Mouse (Mus musculus) limb, embryonic 15.5 days (tissue): ENCODE results near the gene Mrps14. TPM values are rescaled to one million over a fixed set of nuclear protein-coding genes. Genes with fewer than 3 reads are reported as not detected.

Experiments used
- polyA plus RNA-seq: library from polyadenylated mRNA; unstranded; fragments of >200 nt; fragmentation: Nextera tagmentation; extraction: Ambion mirVana; gene quantifications from 2 replicates; pipeline ENCODE4 v1.2.1, GENCODE M21; 2015

Gene Mrps14
- polyA plus RNA-seq, 1 experiment from 2014 or later: 240 TPM

Other genes starting within 250 kb of the Mrps14 start
- gene 4930523C07Rik, start 150.8 kb upstream of the Mrps14 start, polyA plus RNA-seq: 19.5 and 28.8 TPM in 2 replicates
- 7.5 and 10.1 TPM in 2 replicates for gene Tnn, start 41.6 kb upstream of the Mrps14 start, polyA plus RNA-seq
- gene Cacybp, start 17.7 kb downstream of the Mrps14 start, polyA plus RNA-seq: 182 TPM in 2 replicates